In the genomic region with DNA sequence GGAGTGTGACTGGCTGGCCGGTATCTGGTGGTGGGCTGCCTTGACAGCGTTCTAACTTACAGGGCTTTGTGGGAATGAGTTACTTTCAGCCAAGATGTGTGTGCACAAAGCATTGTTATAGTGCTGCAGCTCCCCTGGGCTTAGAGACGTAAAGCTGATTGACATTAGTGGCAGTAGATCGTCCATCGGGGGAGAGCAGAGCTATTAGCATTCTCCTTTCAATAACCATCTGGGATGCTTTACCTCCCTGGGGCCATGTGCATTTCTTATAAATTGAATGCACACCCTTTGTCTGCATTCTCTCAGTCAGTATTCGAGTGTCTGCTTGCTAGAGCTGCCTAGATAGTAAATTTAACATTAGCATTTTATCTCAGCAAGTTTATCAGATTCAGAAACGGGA, we compare ENCODE assay signal across 24 mouse cellular contexts.
DNase-seq lines count a peak whose midpoint lies in the region; ATAC-seq lines count a peak whose summit lies in the region.
"Had no signal": no experiment of that assay in that cellular context is flagged by ENCODE, and none has a peak within 500 bp of the region (broad histone marks: within the 10 kb centered on the region; RNA-seq: fewer than 3 reads in every experiment).

No protein-coding gene starts in this region.

- no peaks in the 10 kb centered on the region for H3K9me3 ChIP-seq in embryonic facial prominence, embryonic 11.5 days (replicated peaks; ENCODE audit: control insufficient read depth, low read length)
- no peaks in the 10 kb centered on the region for H3K9me3 ChIP-seq in embryonic facial prominence, embryonic 10.5 days
- H3K9me3 ChIP-seq in neural tube, embryonic 11.5 days (ENCODE audit: control insufficient read depth, low read length) = no peaks in the 10 kb centered on the region
- H3K9me3 ChIP-seq in neural tube, embryonic 12.5 days = no peaks in the 10 kb centered on the region
- H3K9me3 ChIP-seq: embryonic facial prominence, embryonic 15.5 days; G1E; heart, embryonic 15.5 days; kidney, embryonic 15.5 days; limb, embryonic 12.5 days; liver, embryonic 12.5 days had no signal

- H3K36me3 ChIP-seq in embryonic facial prominence, embryonic 11.5 days (replicated peaks; ENCODE audit: control insufficient read depth, insufficient read depth, low read depth, low read length) = no peaks in the 10 kb centered on the region
- H3K36me3 ChIP-seq in embryonic facial prominence, embryonic 10.5 days (replicated peaks) = no peaks in the 10 kb centered on the region
- H3K36me3 ChIP-seq in neural tube, embryonic 11.5 days (ENCODE audit: control insufficient read depth, insufficient read depth, low read length) = no peaks in the 10 kb centered on the region
- no peaks in the 10 kb centered on the region for H3K36me3 ChIP-seq in neural tube, embryonic 12.5 days
- H3K36me3 ChIP-seq: embryonic facial prominence, embryonic 15.5 days; G1E; heart, embryonic 15.5 days; kidney, embryonic 15.5 days; limb, embryonic 12.5 days; liver, embryonic 12.5 days had no signal

- H3K4me3 ChIP-seq in embryonic facial prominence, embryonic 11.5 days (ENCODE audit: low read depth, low read length) = no peak overlapping the region
- no peak overlapping the region for H3K4me3 ChIP-seq in embryonic facial prominence, embryonic 10.5 days
- H3K4me3 ChIP-seq in neural tube, embryonic 11.5 days (ENCODE audit: low read depth, low read length) = no peak overlapping the region
- no peak overlapping the region for H3K4me3 ChIP-seq in neural tube, embryonic 12.5 days
- H3K4me3 ChIP-seq: embryonic facial prominence, embryonic 15.5 days; heart, embryonic 15.5 days; kidney, embryonic 15.5 days; limb, embryonic 12.5 days; liver, embryonic 12.5 days had no signal

- no peak overlapping the region for H3K27ac ChIP-seq in embryonic facial prominence, embryonic 11.5 days (replicated peaks; ENCODE audit: low read depth, low read length)
- H3K27ac ChIP-seq in embryonic facial prominence, embryonic 10.5 days (replicated peaks) = no peak overlapping the region
- H3K27ac ChIP-seq in neural tube, embryonic 11.5 days (ENCODE audit: low read depth, low read length) = no peak overlapping the region
- H3K27ac ChIP-seq in neural tube, embryonic 12.5 days = no peak overlapping the region
- H3K27ac ChIP-seq: embryonic facial prominence, embryonic 15.5 days; heart, embryonic 15.5 days; kidney, embryonic 15.5 days; limb, embryonic 12.5 days; liver, embryonic 12.5 days had no signal

- ATAC-seq in embryonic facial prominence, embryonic 11.5 days (replicated peaks; ENCODE audit: insufficient number of reproducible peaks, low FRiP score, low TSS enrichment, low read depth) = no peak
- peak; percentile 58; the same call in 1 of the 2 replicates for ATAC-seq in neural tube, embryonic 11.5 days (ENCODE audit: insufficient read depth, low FRiP score, low TSS enrichment)
- ATAC-seq in neural tube, embryonic 12.5 days (ENCODE audit: low FRiP score, low read depth) = peak; percentile 75
- ATAC-seq: intestine, postnatal 0 days; liver, embryonic 12.5 days had no signal

- H3K4me2 ChIP-seq in embryonic facial prominence, embryonic 11.5 days (ENCODE audit: low read depth, low read length) = no peak overlapping the region
- no peak overlapping the region for H3K4me2 ChIP-seq in neural tube, embryonic 11.5 days (ENCODE audit: low read depth)
- no peak overlapping the region for H3K4me2 ChIP-seq in neural tube, embryonic 12.5 days (replicated peaks)
- H3K4me2 ChIP-seq: embryonic facial prominence, embryonic 15.5 days; heart, embryonic 15.5 days; kidney, embryonic 15.5 days; limb, embryonic 12.5 days; liver, embryonic 12.5 days had no signal

- no peaks in the 10 kb centered on the region for H3K27me3 ChIP-seq in embryonic facial prominence, embryonic 11.5 days (ENCODE audit: control insufficient read depth, insufficient read depth, low read length)
- H3K27me3 ChIP-seq in embryonic facial prominence, embryonic 10.5 days (replicated peaks; ENCODE audit: low read depth, poor library complexity, severe bottlenecking) = no peaks in the 10 kb centered on the region
- H3K27me3 ChIP-seq in neural tube, embryonic 11.5 days (ENCODE audit: control insufficient read depth, insufficient read depth, low read length) = no peaks in the 10 kb centered on the region
- no peaks in the 10 kb centered on the region for H3K27me3 ChIP-seq in neural tube, embryonic 12.5 days (replicated peaks)
- H3K27me3 ChIP-seq: heart, embryonic 15.5 days; kidney, embryonic 15.5 days; limb, embryonic 12.5 days; liver, embryonic 12.5 days had no signal

- H3K9ac ChIP-seq in embryonic facial prominence, embryonic 11.5 days (replicated peaks; ENCODE audit: low read length) = no peak overlapping the region
- H3K9ac ChIP-seq in neural tube, embryonic 11.5 days (ENCODE audit: low read length) = no peak overlapping the region
- H3K9ac ChIP-seq in neural tube, embryonic 12.5 days = no peak overlapping the region
- H3K9ac ChIP-seq: embryonic facial prominence, embryonic 15.5 days; heart, embryonic 15.5 days; kidney, embryonic 15.5 days; limb, embryonic 12.5 days; liver, embryonic 12.5 days had no signal

- WGBS in embryonic facial prominence, embryonic 11.5 days = 34% methylated on average over 7 of the region's 7 CpGs
- WGBS in embryonic facial prominence, embryonic 10.5 days = 45% methylated on average over 7 of the region's 7 CpGs
- whole genome bisulfite sequencing in neural tube, embryonic 11.5 days = 41% methylated on average over 7 of the region's 7 CpGs
- WGBS in neural tube, embryonic 12.5 days = 23% methylated on average over 7 of the region's 7 CpGs

- H3K4me1 ChIP-seq in embryonic facial prominence, embryonic 11.5 days (ENCODE audit: control insufficient read depth, insufficient read depth, low read length) = no peaks in the 10 kb centered on the region
- peaks cover 11% of the 10 kb centered on the region for H3K4me1 ChIP-seq in embryonic facial prominence, embryonic 10.5 days
- no peaks in the 10 kb centered on the region for H3K4me1 ChIP-seq in neural tube, embryonic 11.5 days (ENCODE audit: control insufficient read depth, insufficient read depth, low read length)
- H3K4me1 ChIP-seq in neural tube, embryonic 12.5 days = no peaks in the 10 kb centered on the region
- H3K4me1 ChIP-seq: heart, embryonic 15.5 days; kidney, embryonic 15.5 days; limb, embryonic 12.5 days had no signal

- DNase-seq in embryonic facial prominence, embryonic 11.5 days (ENCODE audit: low spot score) = peak; percentile 32
- no peak for DNase-seq in embryonic facial prominence, embryonic 10.5 days (ENCODE audit: low spot score)
- no peak for DNase-seq in neural tube, embryonic 11.5 days (ENCODE audit: low spot score)
- DNase-seq in neural tube, embryonic 10.5 days (ENCODE audit: extremely low spot score, low spot score) = no peak
- DNase-seq in layer of hippocampus, postnatal 36 days = no peak
- no peak for DNase-seq in adrenal gland, postnatal 10 days
- no peak for DNase-seq in gastrocnemius, postnatal 25 days
- DNase-seq: adrenal gland, postnatal 36 days; cerebellum, adult 2 months; cerebellum, postnatal 36 days; heart, adult 11 months; kidney, postnatal 4 days; lung, adult 2 months; lung, postnatal 36 days; right cerebral cortex, postnatal 25 days; thymus, postnatal 4 days had no signal
